Mouse (Mus musculus) urinary bladder, postnatal 14 days (tissue): Measurements from ENCODE around the gene 1700001C02Rik.

ENCODE experiments used
- DNase-seq: peaks from one replicate; pipeline ENCODE4 v3.0.0; 2021; ENCODE audit warnings: low spot score

The 1700001C02Rik gene

DNA sequence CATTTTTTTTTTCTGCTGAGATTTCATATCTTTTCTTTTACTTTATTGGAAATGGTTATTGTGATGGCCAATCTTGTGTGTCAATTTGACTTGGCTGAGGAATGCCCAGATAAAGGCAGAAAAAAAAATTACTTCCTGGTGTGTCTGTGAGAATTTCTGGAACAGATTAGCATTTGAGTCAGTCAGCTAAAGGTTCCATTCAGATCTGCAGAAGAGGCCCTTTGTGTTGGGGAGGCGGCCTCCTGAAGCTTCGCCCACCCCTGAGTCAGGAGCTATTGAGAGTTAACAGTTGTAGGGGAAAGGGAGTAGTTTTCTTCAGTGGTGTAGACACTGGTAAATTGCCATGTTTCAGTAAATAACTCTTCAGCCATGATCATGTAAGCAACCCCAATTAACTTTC, 29.4 kb downstream of the 1700001C02Rik start:
- DNase-seq: no peak

DNA sequence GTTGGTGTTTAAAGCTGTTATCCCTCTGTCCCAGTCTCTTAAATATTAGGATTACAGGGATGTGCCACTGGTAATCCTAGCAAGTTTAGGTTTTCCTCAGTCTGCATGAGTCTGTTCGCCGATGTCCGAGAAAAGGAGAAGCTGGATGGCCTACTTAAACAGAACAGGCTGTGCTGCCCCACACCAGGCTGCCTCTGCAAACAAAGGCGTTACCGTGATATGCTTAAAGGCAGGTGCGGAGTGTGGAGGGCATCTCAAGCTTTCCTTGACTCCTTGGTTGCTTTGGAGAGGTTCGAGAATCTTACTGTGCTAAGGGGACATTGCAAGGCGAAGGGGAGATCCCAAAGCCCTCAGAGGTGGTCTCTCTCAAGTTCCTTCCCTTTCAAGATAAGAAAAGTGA, 31.0 kb downstream of the 1700001C02Rik start:
- no peak for DNase-seq

DNA sequence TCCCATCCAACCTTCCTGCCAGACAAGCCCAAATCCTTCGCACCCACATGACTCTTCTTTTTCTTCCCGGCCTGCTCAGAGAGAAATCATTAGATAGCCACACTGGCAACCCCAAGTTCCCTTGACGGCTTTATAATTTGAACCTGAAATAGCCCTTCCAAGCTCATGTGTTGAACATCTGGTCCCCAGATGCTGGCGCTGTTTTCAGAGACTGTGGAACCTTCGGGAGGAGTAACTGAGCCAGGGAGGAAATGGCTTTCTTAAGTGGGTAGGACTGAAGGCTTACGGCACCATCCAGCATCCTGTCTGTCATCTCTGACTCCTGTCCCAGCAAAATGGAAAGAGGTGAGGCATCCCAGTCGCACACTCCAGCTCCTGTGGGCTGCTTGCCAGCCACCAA, 31.5 kb downstream of the 1700001C02Rik start:
- DNase-seq: no peak

GRCm38 (mm10) chr5:30513111-30513510, 47.3 kb downstream of the 1700001C02Rik start:
- DNase-seq: no peak

DNA sequence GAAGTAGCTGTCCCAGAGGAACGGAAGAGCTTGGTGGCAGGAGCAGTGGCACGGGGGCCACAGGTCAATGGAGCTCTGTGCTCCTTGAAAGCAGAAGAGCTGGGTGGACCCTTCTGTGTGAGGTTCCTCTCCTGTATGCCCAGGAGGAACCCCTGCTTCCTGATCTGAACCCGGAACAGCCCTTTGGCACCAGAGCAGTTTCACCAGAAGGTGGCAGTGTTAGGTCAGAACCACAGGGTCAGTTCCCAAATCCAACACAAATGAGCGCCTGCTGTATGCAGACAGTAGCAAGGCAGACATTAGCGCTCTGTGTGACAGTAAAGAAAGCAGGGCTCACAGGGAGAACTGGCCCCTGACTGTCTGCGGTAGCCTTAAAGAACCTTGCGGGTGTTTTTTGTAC, 50.5 kb downstream of the 1700001C02Rik start:
- DNase-seq: peak; percentile 59

- DNase-seq: peak; percentile 17
Observed at GRCm38 (mm10) chr5:30518108-30518507, 52.3 kb downstream of the 1700001C02Rik start.

- no peak for DNase-seq
Observed at GRCm38 (mm10) chr5:30518547-30518946, 52.7 kb downstream of the 1700001C02Rik start.

DNA sequence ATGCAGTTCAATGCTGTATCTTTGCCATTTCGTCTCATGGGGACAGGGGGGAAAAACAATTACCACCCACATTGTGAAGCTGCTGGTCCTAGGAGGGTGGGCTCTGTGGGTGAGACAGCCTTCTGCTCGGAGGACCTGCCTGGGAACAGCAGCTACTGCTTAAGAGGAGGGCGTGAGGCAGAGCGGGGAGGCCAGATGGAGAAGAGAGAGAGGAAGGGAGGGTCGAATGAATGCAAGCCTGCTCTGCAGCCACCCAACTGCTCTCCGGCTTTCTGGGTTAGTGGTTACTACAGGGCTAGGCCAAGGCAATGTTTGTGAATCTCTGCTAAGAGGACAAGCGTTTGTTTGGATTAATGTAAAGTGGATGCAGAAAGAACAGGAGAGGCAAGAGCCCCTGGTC, 53.6 kb downstream of the 1700001C02Rik start:
- DNase-seq: no peak

GRCm38 (mm10) chr5:30520214-30520732, 54.4 kb downstream of the 1700001C02Rik start:
- no peak for DNase-seq

GRCm38 (mm10) chr5:30522406-30522805, 56.6 kb downstream of the 1700001C02Rik start:
- no peak for DNase-seq

DNA sequence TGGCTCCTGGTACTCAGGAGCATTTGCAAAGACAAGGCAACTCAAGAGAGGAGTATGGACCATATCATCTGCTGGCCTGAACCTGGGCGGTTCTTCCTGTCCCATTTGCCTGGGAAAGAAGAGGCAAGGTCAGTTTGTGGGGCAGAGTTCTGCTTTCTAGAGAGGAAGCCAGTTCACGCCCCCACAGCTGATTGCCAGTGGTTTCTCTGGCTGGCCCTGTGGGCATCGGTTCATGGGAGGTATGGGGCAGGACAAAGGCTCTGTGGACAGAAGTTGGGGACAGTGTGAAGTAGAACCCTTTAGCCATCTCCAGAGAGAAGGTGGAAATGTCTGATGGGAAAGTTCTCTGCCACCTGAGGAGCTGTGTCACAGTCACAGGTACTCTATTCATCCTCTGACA, 57.3 kb downstream of the 1700001C02Rik start:
- no peak for DNase-seq

DNA sequence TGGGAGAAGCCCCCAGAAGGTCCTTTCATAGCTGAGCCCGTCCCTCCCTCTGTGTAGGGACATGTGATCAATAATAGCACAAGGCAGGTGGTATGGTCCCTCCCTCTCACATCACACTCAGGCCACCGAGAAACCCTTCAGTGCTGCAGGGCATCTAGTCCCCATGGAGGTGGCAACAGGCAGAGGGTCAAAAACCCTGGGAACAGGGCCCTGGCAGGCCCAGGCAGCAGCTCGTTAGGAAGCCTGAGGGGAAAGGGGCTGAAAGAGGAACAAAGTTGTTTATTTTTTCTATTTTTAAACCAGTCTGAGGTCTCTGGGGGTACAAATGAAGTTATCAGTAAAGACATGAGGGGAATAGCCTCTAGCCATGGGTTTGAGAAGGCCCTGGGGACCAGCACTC, 58.4 kb downstream of the 1700001C02Rik start:
- no peak for DNase-seq

- DNase-seq: peak; percentile 14
Observed at GRCm38 (mm10) chr5:30525920-30526836, 60.3 kb downstream of the 1700001C02Rik start.

GRCm38 (mm10) chr5:30527129-30527528, 61.3 kb downstream of the 1700001C02Rik start:
- DNase-seq: no peak

- no peak for DNase-seq
Observed at GRCm38 (mm10) chr5:30528906-30529305, 63.1 kb downstream of the 1700001C02Rik start.
